Mouse (Mus musculus) G1E (cell line): ENCODE measurements around the gene Gm5935. TPM values are rescaled to one million over a fixed set of nuclear protein-coding genes. Genes with fewer than 3 reads are reported as not detected.
"Not testable (repeated sequence)": the region's sequence is repeated elsewhere in the genome, so short reads cannot be mapped to it uniquely, and the experiment has no call there.

Source experiments
- ATAC-seq: 2 replicates; pipeline ENCODE4 v1.8.0; 2016; ENCODE audit warnings: mild to moderate bottlenecking; ENCODE audit not compliant: insufficient number of reproducible peaks, poor library complexity, low FRiP score, severe bottlenecking; ENCODE audit errors: extremely low read depth
- DNase-seq: peaks from one replicate; pipeline ENCODE4 v3.0.0; 2012; ENCODE audit warnings: low spot score
- H3K27me3 ChIP-seq: 2 replicates; pipeline ENCODE4 v1.6.1; 2012; ENCODE audit warnings: mild to moderate bottlenecking, low read length, inconsistent platforms; ENCODE audit not compliant: insufficient read depth
- H3K36me3 ChIP-seq: replicated peaks from 2 replicates; pipeline ENCODE3; 2012; ENCODE audit warnings: mild to moderate bottlenecking, inconsistent platforms
- H3K4me1 ChIP-seq: 2 replicates; pipeline ENCODE4 v1.6.1; 2012; ENCODE audit warnings: low read depth, low read length, inconsistent platforms, mixed read lengths; ENCODE audit not compliant: insufficient read depth
- H3K4me3 ChIP-seq: 2 replicates; pipeline ENCODE4 v1.5.1; 2012; ENCODE audit warnings: low read depth, mild to moderate bottlenecking, inconsistent platforms, low read length, moderate library complexity, mixed read lengths
- H3K9me3 ChIP-seq: replicated peaks from 2 replicates; pipeline ENCODE4 v1.6.1; 2012; ENCODE audit warnings: inconsistent platforms
- polyA plus RNA-seq: library from polyadenylated mRNA; stranded (reverse); fragments of >175 nt; gene quantifications from 2 replicates; pipeline ENCODE4 v1.2.3, GENCODE M21; 2012
- total RNA-seq, 2 experiments: library from RNA; stranded (forward) in 1 of 2; stranded (reverse) in 1 of 2; fragments of 200-1000 nt in 1 of 2; fragments of >200 nt in 1 of 2; fragmentation: Nextera tagmentation in 1 of 2; gene quantifications; 2 replicates each; pipeline ENCODE4 v1.2.3; 2014 to 2017

Gene Gm5935
- total RNA-seq (2014; fragmentation: Nextera tagmentation) (not detected in 2 replicates), total RNA-seq (2017) (not detected in 2 replicates), polyA plus RNA-seq (not detected in 2 replicates)

GRCm38 (mm10) chrX:24775064-24775463 lies at the start of gene Gm5935:
Gene Gm5935, minus strand, starts transcription at chrX:24775164.
- not testable (repeated sequence) for ATAC-seq, H3K4me1 ChIP-seq, DNase-seq, H3K36me3 ChIP-seq, H3K27me3 ChIP-seq, H3K9me3 ChIP-seq, H3K4me3 ChIP-seq

Other genes with a start within 250 kb of the Gm5935 start
- not detected in 2 replicates for gene Gm4297, start 200.3 kb downstream of the Gm5935 start, total RNA-seq (2014; fragmentation: Nextera tagmentation)
- gene Gm4297, start 200.3 kb downstream of the Gm5935 start, total RNA-seq (2017) = 0.11 TPM in 1 of 2 replicates, not detected in the other
- not detected in 2 replicates for gene Gm4297, start 200.3 kb downstream of the Gm5935 start, polyA plus RNA-seq